Comparison of ENCODE assay signal across 24 mouse cellular contexts in genomic region chr15:6391886-6392285, GRCm38 (mm10). TPM values are rescaled to one million over a fixed set of nuclear protein-coding genes. Genes with fewer than 3 reads are reported as not detected.
DNase-seq lines count a peak whose midpoint lies in the region; ATAC-seq and TF ChIP-seq lines count a peak whose summit lies in the region.
"Had no signal": no experiment of that assay in that cellular context is flagged by ENCODE, and none has a peak within 500 bp of the region (broad histone marks: within the 10 kb centered on the region; RNA-seq: fewer than 3 reads in every experiment).

No protein-coding gene starts in this region.

- H3K4me3 ChIP-seq in macrophage (ENCODE audit: inconsistent target) = no peak overlapping the region
- no peak overlapping the region for H3K4me3 ChIP-seq in forebrain, postnatal 0 days (ENCODE audit: low read depth, low read length)

- peaks cover 31% of the 10 kb centered on the region; the same call in 1 of the 2 replicates for H3K36me3 ChIP-seq in macrophage (ENCODE audit: inconsistent target)
- no peaks in the 10 kb centered on the region for H3K36me3 ChIP-seq in forebrain, postnatal 0 days (ENCODE audit: insufficient read depth)
- H3K36me3 ChIP-seq: G1E had no signal

- H3K4me1 ChIP-seq in forebrain, postnatal 0 days (ENCODE audit: insufficient read depth) = no peaks in the 10 kb centered on the region

- no peak for ATAC-seq in forebrain, postnatal 0 days
- ATAC-seq: activated CD4-positive, CD25-positive, alpha-beta regulatory T cell, adult 4 months; CD4-positive, CD25-positive, alpha-beta regulatory T cell, adult 4 months; Patski had no signal

- peaks cover 100% of the 10 kb centered on the region for H3K79me2 ChIP-seq in macrophage (ENCODE audit: inconsistent target)

- 96% methylated on average over 3 of the region's 3 CpGs for WGBS in macrophage (ENCODE audit: missing documents)
- WGBS in forebrain, postnatal 0 days = 87% methylated on average over 3 of the region's 3 CpGs

- H3K4me2 ChIP-seq in forebrain, postnatal 0 days (ENCODE audit: low read depth) = no peak overlapping the region

- DNase-seq in heart, adult 11 months = peak; percentile 64
- no peak for DNase-seq in heart, postnatal 14 days
- no peak for DNase-seq in forebrain, postnatal 0 days
- DNase-seq: adrenal gland, adult 2 months; adrenal gland, adult 8-10 months; adrenal gland, postnatal 10 days; adrenal gland, postnatal 14 days; adrenal gland, postnatal 25 days; adrenal gland, postnatal 36 days; B cell, adult 2 months; cerebellum, adult 11 months; cerebellum, adult 11-12 months; cerebellum, adult 18-20 months had no signal

- H3K9me3 ChIP-seq in forebrain, postnatal 0 days (ENCODE audit: low read length) = no peaks in the 10 kb centered on the region
- H3K9me3 ChIP-seq: G1E had no signal

- H3K9ac ChIP-seq in forebrain, postnatal 0 days = no peak overlapping the region

- intact Hi-C loops in heart, postnatal 14 days (cut with DNase I) = no loop called here

- H3K27ac ChIP-seq in macrophage = 0 out of 2 replicates have a peak overlapping the region, but pooled peaks have one; percentile 15
- no peak overlapping the region for H3K27ac ChIP-seq in forebrain, postnatal 0 days (ENCODE audit: low read depth, low read length)

- TF ChIP-seq CTCF in forebrain, postnatal 0 days (IDR thresholded peaks at IDR 0.05; ENCODE audit: low read depth) = no peak

- peaks cover 4% of the 10 kb centered on the region; the same call in 1 of the 2 replicates for H3K27me3 ChIP-seq in forebrain, postnatal 0 days (ENCODE audit: insufficient read depth, low read length)
- H3K27me3 ChIP-seq: CH12.LX, Patski had no signal

RNA-seq across cellular contexts. Expression of gene C9, which starts 53.2 kb away (rescaled TPM):
- total RNA-seq in heart, postnatal 14 days (2021) = not detected
- total RNA-seq in macrophage (2018; cell fraction: chromatin; rRNA removed) = not detected
- not detected for total RNA-seq in macrophage (2018; cell fraction: cytosol; rRNA removed)
- not detected for total RNA-seq in macrophage (2018; cell fraction: nucleus; rRNA removed)
- not detected in 3 replicates for polyA plus RNA-seq in macrophage (2018)
- total RNA-seq in forebrain, postnatal 0 days (2014; rRNA removed) = not detected in 2 replicates
- not detected in 2 replicates for polyA plus RNA-seq in forebrain, postnatal 0 days (2015; fragmentation: Nextera tagmentation; extraction: Ambion mirVana)
- total RNA-seq: adrenal gland, adult 18-20 months; adrenal gland, postnatal 25 days; CH12.LX; ES-E14; G1E; MEL had no signal
- polyA plus RNA-seq: activated CD4-positive, CD25-positive, alpha-beta regulatory T cell, adult 4 months; adrenal gland, adult 2 months; brain, embryonic 14.5 days; C2C12; CD4-positive, CD25-positive, alpha-beta regulatory T cell, adult 4 months; G1E; Patski had no signal
